10 mouse cellular contexts compared by ENCODE assay signal in genomic region chr6:91288251-91288785, GRCm38 (mm10).
"Had no signal": no experiment of that assay in that cellular context is flagged by ENCODE, and none has a peak within 500 bp of the region (broad histone marks: within the 10 kb centered on the region; RNA-seq: fewer than 3 reads in every experiment).

No protein-coding gene starts in this region.

- H3K4me1 ChIP-seq: liver, embryonic 15.5 days had no signal

- H3K9me3 ChIP-seq: limb, embryonic 10.5 days; liver, embryonic 15.5 days had no signal

- H3K27ac ChIP-seq: left cerebral cortex, adult 2 months; limb, embryonic 10.5 days; liver, embryonic 15.5 days had no signal

- H3K9ac ChIP-seq: liver, embryonic 15.5 days had no signal

- H3K36me3 ChIP-seq: limb, embryonic 10.5 days; liver, embryonic 15.5 days had no signal

- H3K4me3 ChIP-seq: left cerebral cortex, adult 2 months; limb, embryonic 10.5 days; liver, embryonic 15.5 days had no signal

- DNase-seq: kidney, postnatal 25 days; lung, adult 2 months; lung, postnatal 36 days; right cerebral cortex, postnatal 14 days; thymus, postnatal 36 days had no signal

- ATAC-seq: lung, postnatal 0 days had no signal

- H3K4me2 ChIP-seq: liver, embryonic 11.5 days; liver, embryonic 15.5 days had no signal
